Mouse (Mus musculus) liver, adult 2 months (tissue): ENCODE measurements around the gene Epp13.
"Not testable (repeated sequence)": the region's sequence is repeated elsewhere in the genome, so short reads cannot be mapped to it uniquely, and the experiment has no call there.

Experiments
- CTCF ChIP-seq: fragments of 200-500 bp; IDR thresholded peaks from 2 replicates; pipeline ENCODE4 v1.5.1; 2011; ENCODE audit warnings: low read depth, low read length, control low read depth
- POLR2A ChIP-seq: fragments of 200-500 bp; IDR thresholded peaks from 2 replicates; pipeline ENCODE4 v1.6.1; 2011; ENCODE audit warnings: low read length, control low read depth; ENCODE audit not compliant: insufficient read depth; ENCODE audit errors: extremely low read depth

- not testable (repeated sequence) for TF ChIP-seq POLR2A, CTCF
Measured at GRCm38 (mm10) chr7:6214691-6215090, 37.8 kb upstream of the Epp13 start.
